Mouse (Mus musculus): ENCODE measurements around the gene Anapc1.

GRCm38 (mm10) chr2:128731514-128731913 is 44.3 kb upstream of the Anapc1 start:
- TF ChIP-seq JUN (IDR thresholded peaks at IDR 0.05; ENCODE audit: insufficient read depth, low read depth, low read length) (no peak), MYC (IDR thresholded peaks at IDR 0.05; ENCODE audit: low read depth, low read length) (no peak), ZNF384 (IDR thresholded peaks at IDR 0.05; ENCODE audit: low read depth, low read length) (no peak), CTCF (conservative IDR thresholded peaks at IDR 0.05 in 1 of 2, IDR thresholded peaks at IDR 0.05 in 1 of 2; ENCODE audit: low read depth in 2 of 2, low read length in 2 of 2) (no peak), BHLHE40 (IDR thresholded peaks at IDR 0.05; ENCODE audit: low read depth, low read length) (no peak), POLR2A (IDR thresholded peaks at IDR 0.05; ENCODE audit: low read depth, low read length) (no peak), E2F4 (IDR thresholded peaks at IDR 0.05; ENCODE audit: insufficient replicate concordance, low read depth, low read length) (no peak)

Measured in CH12.LX (cell line).